Mouse (Mus musculus) CH12.LX (cell line): ENCODE measurements around the gene Acot4.

Experiments
- CTCF ChIP-seq, 2 experiments: IDR thresholded peaks in 1 of 2; conservative IDR thresholded peaks in 1 of 2; 2 replicates each; pipeline ENCODE4 v1.5.1; 2011 to 2012; ENCODE audit warnings: low read depth in 2 of 2, low read length in 2 of 2, improper control_type of control experiment in 1 of 2, inconsistent platforms in 1 of 2, mild to moderate bottlenecking in 1 of 2, moderate library complexity in 1 of 2
- JUND ChIP-seq: conservative IDR thresholded peaks from 2 replicates; pipeline ENCODE4 v1.6.1; 2011; ENCODE audit warnings: low read depth, low read length, improper control_type of control experiment
- MAZ ChIP-seq: IDR thresholded peaks from 2 replicates; pipeline ENCODE4 v1.6.1; 2012; ENCODE audit warnings: low read depth, mild to moderate bottlenecking, inconsistent platforms, low read length, improper control_type of control experiment, moderate library complexity
- ZKSCAN1 ChIP-seq: IDR thresholded peaks from 2 replicates; pipeline ENCODE4 v1.6.1; 2012; ENCODE audit warnings: low read depth, inconsistent platforms, low read length, improper control_type of control experiment, borderline replicate concordance

DNA sequence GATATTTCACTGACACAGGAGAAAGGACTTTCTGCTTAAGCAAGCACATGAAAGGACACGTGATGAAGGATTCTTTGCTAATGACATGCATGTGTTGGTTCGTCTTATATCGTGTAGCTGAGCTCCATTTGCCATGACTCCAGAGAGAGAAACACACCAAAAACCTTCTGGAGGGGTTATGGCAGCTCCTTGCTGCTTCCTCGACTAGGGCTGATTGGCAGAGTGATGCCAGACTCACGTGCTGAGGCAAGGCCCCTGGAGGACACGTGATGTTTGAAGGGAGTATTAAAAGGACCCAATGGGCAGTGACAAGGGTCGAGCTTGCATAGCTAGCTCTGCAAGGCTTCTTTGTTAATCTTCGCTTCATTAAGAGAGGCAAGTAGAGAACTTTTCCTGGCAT, 30.1 kb downstream of the Acot4 start:
- TF ChIP-seq CTCF (conservative IDR thresholded peaks at IDR 0.05 in 1 of 2, IDR thresholded peaks at IDR 0.05 in 1 of 2; ENCODE audit: low read depth in 2 of 2, low read length in 2 of 2) (no peak), MAZ (no peak), JUND (no peak), ZKSCAN1 (no peak)
